Mouse (Mus musculus) kidney, adult 11 months (tissue): ENCODE measurements around the gene Glud1.

Experiments
- DNase-seq: peaks from one replicate; pipeline ENCODE4 v3.0.0; 2022

Glud1 gene

GRCm38 (mm10) chr14:34382921-34383704, 72.6 kb downstream of the Glud1 start:
- DNase-seq = no peak

- DNase-seq = no peak
Observed at GRCm38 (mm10) chr14:34393295-34393694, 82.8 kb downstream of the Glud1 start.
